Mouse (Mus musculus) kidney, embryonic 16.5 days (tissue): ENCODE data around the gene Shpk. TPM values are rescaled to one million over a fixed set of nuclear protein-coding genes. Genes with fewer than 3 reads are reported as not detected.

Source experiments
- ATAC-seq: fragments of 200-750 bp; cut with Nextera tagmentation; 2 replicates; pipeline ENCODE4 v1.8.0; 2017; ENCODE audit warnings: moderate TSS enrichment; ENCODE audit not compliant: low FRiP score, low TSS enrichment
- H3K27ac ChIP-seq: fragments of 300-500 bp; sonication (generic); 2 replicates; pipeline ENCODE4 v1.5.1; 2014; ENCODE audit warnings: low read length
- H3K27me3 ChIP-seq: fragments of 300-500 bp; sonication (generic); 2 replicates; pipeline ENCODE4 v1.6.1; 2014; ENCODE audit warnings: low read length, control low read depth, mixed read lengths; ENCODE audit not compliant: insufficient read depth
- H3K36me3 ChIP-seq: fragments of 300-500 bp; sonication (generic); 2 replicates; pipeline ENCODE4 v1.6.1; 2014; ENCODE audit warnings: low read length, control low read depth, mixed read lengths; ENCODE audit not compliant: insufficient read depth
- H3K4me1 ChIP-seq: fragments of 300-500 bp; sonication (generic); 2 replicates; pipeline ENCODE4 v1.6.1; 2014; ENCODE audit warnings: low read length, control low read depth, mixed read lengths; ENCODE audit not compliant: insufficient read depth
- H3K4me2 ChIP-seq: fragments of 300-500 bp; sonication (generic); replicated peaks from 2 replicates; pipeline ENCODE4 v1.6.1; 2014; ENCODE audit warnings: low read depth, low read length
- H3K4me3 ChIP-seq: fragments of 300-500 bp; sonication (generic); 2 replicates; pipeline ENCODE4 v1.5.1; 2014; ENCODE audit warnings: mild to moderate bottlenecking, low read length
- H3K9ac ChIP-seq: fragments of 300-500 bp; sonication (generic); replicated peaks from 2 replicates; pipeline ENCODE4 v1.6.1; 2014; ENCODE audit warnings: low read length
- H3K9me3 ChIP-seq: fragments of 300-500 bp; sonication (generic); 2 replicates; pipeline ENCODE4 v1.6.1; 2016; ENCODE audit warnings: low read length, control low read depth
- WGBS: fragments of 180-500 bp; shearing (Covaris S2); extraction: QIAGEN DNeasy Blood & Tissue Kit; methylation state at CpG from one replicate; pipeline ENCODE4 v1.1.7; 2014; 5-methylcytosine and 5-hydroxymethylcytosine counted together
- polyA plus RNA-seq: library from polyadenylated mRNA; unstranded; fragments of >200 nt; fragmentation: Nextera tagmentation; extraction: Ambion mirVana; gene quantifications from 2 replicates; pipeline ENCODE4 v1.2.1, GENCODE M21; 2015

Shpk gene
- polyA plus RNA-seq, 1 experiment from 2014 or later, result 2.6 TPM

GRCm38 (mm10) chr11:73242199-73242598, 42.9 kb downstream of the Shpk start:
- ATAC-seq, result no peak
- 60% methylated on average over 6 of the region's 6 CpGs for WGBS

DNA sequence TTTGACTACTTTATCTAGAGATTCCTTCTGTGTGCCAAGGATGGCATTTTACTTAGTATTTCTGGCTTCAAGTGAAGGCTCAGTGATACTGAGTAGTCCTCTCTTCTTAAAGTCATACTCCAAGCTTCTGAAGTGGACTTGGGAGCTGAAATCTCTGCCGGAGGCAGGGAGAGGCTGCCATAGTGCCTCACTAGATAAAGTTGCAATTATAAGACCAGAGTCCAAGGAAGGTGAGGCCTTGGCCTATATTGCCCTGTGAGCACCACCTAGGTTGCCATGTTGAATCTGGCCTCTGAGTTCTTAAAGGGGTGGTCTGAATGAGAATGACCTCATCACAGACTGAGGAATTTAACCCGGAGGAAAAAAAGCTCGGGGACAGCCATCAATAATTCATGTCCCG, 43.5 kb downstream of the Shpk start:
- WGBS, result 75% methylated on average over 4 of the region's 4 CpGs
- no peak overlapping the region for H3K9ac ChIP-seq
- H3K4me3 ChIP-seq, result no peak overlapping the region
- no peaks in the 10 kb centered on the region for H3K27me3 ChIP-seq
- no peak for ATAC-seq
- no peaks in the 10 kb centered on the region for H3K36me3 ChIP-seq
- no peak overlapping the region for H3K4me2 ChIP-seq
- H3K4me1 ChIP-seq, result no peaks in the 10 kb centered on the region
- H3K9me3 ChIP-seq, result no peaks in the 10 kb centered on the region
- no peak overlapping the region for H3K27ac ChIP-seq

More at GRCm38 (mm10) chr11:73242199-73242598, 42.9 kb downstream of the Shpk start:
- Histone ChIP-seq H3K27ac (no peak overlapping the region), H3K4me2 (no peak overlapping the region), H3K27me3 (no peaks in the 10 kb centered on the region), H3K36me3 (no peaks in the 10 kb centered on the region), H3K9ac (no peak overlapping the region), H3K4me1 (no peaks in the 10 kb centered on the region), H3K4me3 (no peak overlapping the region), H3K9me3 (no peaks in the 10 kb centered on the region)

DNA sequence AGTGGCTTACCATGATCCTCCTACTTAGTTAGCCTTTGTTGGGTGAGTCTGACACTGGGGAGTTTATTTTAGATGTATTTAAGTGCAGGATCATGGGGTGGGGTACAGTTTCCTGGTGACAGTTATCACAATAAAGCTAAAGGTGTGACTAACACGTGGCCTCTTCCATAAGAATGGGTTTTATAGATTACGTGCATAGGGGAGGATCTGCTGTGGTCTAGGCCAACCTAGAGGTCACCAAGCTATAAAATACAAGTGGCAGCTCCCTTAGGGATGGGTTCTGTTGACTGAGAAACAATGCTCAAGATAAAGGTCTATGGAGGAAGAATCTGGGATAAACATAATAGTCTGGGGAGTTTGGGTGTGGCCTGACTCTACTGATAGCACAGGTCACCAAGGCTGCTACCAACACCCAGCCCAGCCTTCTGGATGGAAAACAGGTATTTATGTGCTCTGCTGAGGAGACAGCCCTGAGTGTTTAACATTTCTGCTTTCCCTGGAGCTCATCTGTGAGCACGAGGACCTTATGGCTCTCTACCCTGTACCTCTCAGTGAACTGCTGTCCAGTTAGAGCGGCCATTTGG, 58.2 kb downstream of the Shpk start:
- no peak overlapping the region for H3K27ac ChIP-seq
- no peaks in the 10 kb centered on the region for H3K9me3 ChIP-seq
- no peaks in the 10 kb centered on the region for H3K27me3 ChIP-seq
- no peak overlapping the region for H3K9ac ChIP-seq
- H3K4me2 ChIP-seq, result no peak overlapping the region
- 61% methylated on average over 4 of the region's 4 CpGs for WGBS
- H3K36me3 ChIP-seq, result no peaks in the 10 kb centered on the region
- H3K4me3 ChIP-seq, result no peak overlapping the region
- H3K4me1 ChIP-seq, result no peaks in the 10 kb centered on the region
- no peak for ATAC-seq

- Histone ChIP-seq H3K4me1 (no peaks in the 10 kb centered on the region), H3K4me3 (no peak overlapping the region)
- no peak for ATAC-seq
Observed at GRCm38 (mm10) chr11:73258664-73259063, 59.4 kb downstream of the Shpk start.

DNA sequence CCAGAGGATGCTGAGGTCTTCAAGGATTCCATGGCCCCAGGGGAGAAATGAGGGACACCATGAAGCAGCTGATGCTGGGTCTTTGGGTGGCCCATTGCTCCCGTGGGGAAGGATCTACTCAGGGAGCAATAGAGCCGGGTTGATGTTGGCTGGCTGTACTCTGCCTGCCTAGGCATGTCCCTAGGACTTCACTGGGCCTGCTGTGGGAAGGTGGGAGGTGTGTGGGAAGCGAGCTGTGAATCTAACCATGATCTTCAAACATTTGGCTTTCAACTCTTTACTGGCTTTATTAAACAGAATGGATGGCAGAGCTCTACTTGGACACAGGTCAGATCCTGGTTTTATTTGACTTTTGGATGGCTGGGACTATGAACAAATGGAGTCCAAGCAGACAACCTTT, 61.2 kb downstream of the Shpk start:
- Histone ChIP-seq H3K4me1 (no peaks in the 10 kb centered on the region), H3K9ac (no peak overlapping the region), H3K27ac (no peak overlapping the region), H3K9me3 (no peaks in the 10 kb centered on the region), H3K27me3 (no peaks in the 10 kb centered on the region), H3K4me3 (no peak overlapping the region), H3K36me3 (no peaks in the 10 kb centered on the region), H3K4me2 (no peak overlapping the region)
- WGBS, result 79% methylated on average over 3 of the region's 3 CpGs
- no peak for ATAC-seq

More at GRCm38 (mm10) chr11:73258664-73259063, 59.4 kb downstream of the Shpk start:
- Histone ChIP-seq H3K27me3 (no peaks in the 10 kb centered on the region), H3K27ac (no peak overlapping the region), H3K4me2 (no peak overlapping the region), H3K9me3 (no peaks in the 10 kb centered on the region), H3K9ac (no peak overlapping the region), H3K36me3 (no peaks in the 10 kb centered on the region)

- ATAC-seq, result no peak
- H3K9me3 ChIP-seq, result no peaks in the 10 kb centered on the region
- no peak overlapping the region for H3K4me3 ChIP-seq
- H3K4me1 ChIP-seq, result no peaks in the 10 kb centered on the region
- WGBS, result 48% methylated on average over 1 of the region's 1 CpGs
- H3K9ac ChIP-seq, result no peak overlapping the region
- no peaks in the 10 kb centered on the region for H3K27me3 ChIP-seq
- no peaks in the 10 kb centered on the region for H3K36me3 ChIP-seq
- H3K4me2 ChIP-seq, result no peak overlapping the region
- no peak overlapping the region for H3K27ac ChIP-seq
Observed at GRCm38 (mm10) chr11:73261385-73261784, 62.1 kb downstream of the Shpk start.

DNA sequence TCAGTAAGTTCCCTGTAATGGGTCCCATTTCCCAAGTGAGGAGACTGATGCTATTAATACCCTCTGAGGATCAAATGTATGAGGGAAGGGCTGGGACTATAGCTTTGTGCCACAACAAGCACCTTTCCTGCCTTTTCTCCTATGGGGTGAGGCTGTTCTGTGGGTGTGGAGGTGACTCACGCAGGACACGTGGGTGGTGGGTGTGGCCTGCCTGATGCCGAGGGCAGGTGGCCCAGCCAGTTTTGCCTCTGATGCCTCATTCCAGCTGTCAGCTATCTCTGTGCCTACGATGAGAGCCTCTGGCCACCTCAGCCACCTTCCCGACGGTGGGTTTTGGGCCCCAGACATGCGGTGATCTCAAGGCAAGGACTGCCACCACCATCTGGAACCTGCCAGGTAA, 68.0 kb downstream of the Shpk start, which contains the start of gene Trpv3:
Gene Trpv3, plus strand, starts transcription at position 122 of the 400 bp plus-strand sequence.
- no peaks in the 10 kb centered on the region for H3K9me3 ChIP-seq

More for the DNA sequence above, 68.0 kb downstream of the Shpk start, which contains the start of gene Trpv3:
- H3K4me2 ChIP-seq, result no peak within 1 kb of the TSS
- no peak for ATAC-seq
- H3K4me1 ChIP-seq, result no peaks in the 10 kb centered on the region
- no peak within 1 kb of the TSS for H3K9ac ChIP-seq
- H3K27me3 ChIP-seq, result no peaks in the 10 kb centered on the region
- WGBS, result 90% methylated on average over 7 of the region's 7 CpGs
- H3K4me3 ChIP-seq, result no peak within 1 kb of the TSS
- no peaks in the 10 kb centered on the region for H3K36me3 ChIP-seq
- no peak within 1 kb of the TSS for H3K27ac ChIP-seq

Other genes with a start within 250 kb of the Shpk start
- 5.4 and 5.9 TPM in 2 replicates for gene Atp2a3, start 238.3 kb upstream of the Shpk start, polyA plus RNA-seq
- 1.7 and 3.1 TPM in 2 replicates for gene P2rx1, start 200.4 kb upstream of the Shpk start, polyA plus RNA-seq
- gene Camkk1, start 180.5 kb upstream of the Shpk start, polyA plus RNA-seq, result 7.4 and 7.7 TPM in 2 replicates
- 11.1 and 12.7 TPM in 2 replicates for gene Ncbp3, start 151.7 kb upstream of the Shpk start, polyA plus RNA-seq
- 0.24 and 0.44 TPM in 2 replicates for gene Itgae, start 108.9 kb upstream of the Shpk start, polyA plus RNA-seq
- 16.9 and 18.5 TPM in 2 replicates for gene Haspin, start 61.2 kb upstream of the Shpk start, polyA plus RNA-seq
- gene P2rx5, start 39.0 kb upstream of the Shpk start, polyA plus RNA-seq, result 0.81 TPM in 2 replicates
- 121 and 123 TPM in 2 replicates for gene Emc6, start 22.4 kb upstream of the Shpk start, polyA plus RNA-seq
- 231 and 251 TPM in 2 replicates for gene Tax1bp3, start 22.4 kb upstream of the Shpk start, polyA plus RNA-seq
- 21.5 and 22.4 TPM in 2 replicates for gene Ctns, start 418 bp upstream of the Shpk start, polyA plus RNA-seq
- gene Trpv1, start 34.8 kb downstream of the Shpk start, polyA plus RNA-seq, result 0.24 TPM in 1 of 2 replicates, not detected in the other
- 0.12 and 0.21 TPM in 2 replicates for gene Trpv3, start 67.9 kb downstream of the Shpk start, polyA plus RNA-seq
- 30.8 and 32.0 TPM in 2 replicates for gene Aspa, start 130.1 kb downstream of the Shpk start, polyA plus RNA-seq
- gene Gm49340, start 130.3 kb downstream of the Shpk start, polyA plus RNA-seq, result not detected in 2 replicates
- gene Spata22, start 130.3 kb downstream of the Shpk start, polyA plus RNA-seq, result 0.27 and 0.29 TPM in 2 replicates
- not detected in 2 replicates for gene Olfr20, start 151.3 kb downstream of the Shpk start, polyA plus RNA-seq
- not detected in 2 replicates for gene Olfr376, start 171.8 kb downstream of the Shpk start, polyA plus RNA-seq
- not detected in 2 replicates for gene Olfr1, start 200.2 kb downstream of the Shpk start, polyA plus RNA-seq
- not detected in 2 replicates for gene Olfr378, start 229.0 kb downstream of the Shpk start, polyA plus RNA-seq